Mouse (Mus musculus) hindbrain, embryonic 16.5 days (tissue): ENCODE results near the gene Apol7a. TPM values are rescaled to one million over a fixed set of nuclear protein-coding genes. Genes with fewer than 3 reads are reported as not detected.

ENCODE experiments used
- ATAC-seq: fragments of 200-750 bp; cut with Nextera tagmentation; 2 replicates; pipeline ENCODE4 v1.8.0; 2017; ENCODE audit warnings: moderate TSS enrichment, moderate library complexity
- H3K27ac ChIP-seq: fragments of 300-500 bp; sonication (generic); 2 replicates; pipeline ENCODE4 v1.5.1; 2014; ENCODE audit warnings: low read depth, mild to moderate bottlenecking, control low read depth, low read length, moderate library complexity
- H3K27me3 ChIP-seq: fragments of 300-500 bp; sonication (generic); replicated peaks from 2 replicates; pipeline ENCODE4 v1.6.1; 2014; ENCODE audit warnings: low read length; ENCODE audit not compliant: control insufficient read depth, insufficient read depth
- H3K36me3 ChIP-seq: fragments of 300-500 bp; sonication (generic); 2 replicates; pipeline ENCODE4 v1.6.1; 2014; ENCODE audit warnings: mild to moderate bottlenecking, low read length, moderate library complexity, mixed read lengths; ENCODE audit not compliant: control insufficient read depth, insufficient read depth
- H3K4me1 ChIP-seq: fragments of 300-500 bp; sonication (generic); 2 replicates; pipeline ENCODE4 v1.6.1; 2014; ENCODE audit warnings: low read depth, low read length; ENCODE audit not compliant: control insufficient read depth, insufficient read depth
- H3K4me2 ChIP-seq: fragments of 300-500 bp; sonication (generic); 2 replicates; pipeline ENCODE4 v1.6.1; 2014; ENCODE audit warnings: mild to moderate bottlenecking, low read length, control low read depth, moderate library complexity
- H3K4me3 ChIP-seq: fragments of 300-500 bp; sonication (generic); 2 replicates; pipeline ENCODE4 v1.5.1; 2014; ENCODE audit warnings: mild to moderate bottlenecking, low read length, control low read depth, moderate library complexity
- H3K9ac ChIP-seq: fragments of 300-500 bp; sonication (generic); 2 replicates; pipeline ENCODE4 v1.6.1; 2014; ENCODE audit warnings: low read depth, mild to moderate bottlenecking, control low read depth, low read length, moderate library complexity
- H3K9me3 ChIP-seq: fragments of 300-500 bp; sonication (generic); 2 replicates; pipeline ENCODE4 v1.6.1; 2014; ENCODE audit warnings: mild to moderate bottlenecking, low read length, moderate library complexity; ENCODE audit not compliant: control insufficient read depth
- WGBS: fragments of 180-500 bp; shearing (Covaris S2); extraction: QIAGEN DNeasy Blood & Tissue Kit; methylation state at CpG from one replicate; pipeline ENCODE4 v1.1.7; 2014; 5-methylcytosine and 5-hydroxymethylcytosine counted together
- polyA plus RNA-seq: library from polyadenylated mRNA; unstranded; fragments of >200 nt; fragmentation: Nextera tagmentation; extraction: Ambion mirVana; gene quantifications from 2 replicates; pipeline ENCODE4 v1.2.1, GENCODE M21; 2015

Gene Apol7a
- polyA plus RNA-seq, 1 experiment from 2014 or later = not detected

DNA sequence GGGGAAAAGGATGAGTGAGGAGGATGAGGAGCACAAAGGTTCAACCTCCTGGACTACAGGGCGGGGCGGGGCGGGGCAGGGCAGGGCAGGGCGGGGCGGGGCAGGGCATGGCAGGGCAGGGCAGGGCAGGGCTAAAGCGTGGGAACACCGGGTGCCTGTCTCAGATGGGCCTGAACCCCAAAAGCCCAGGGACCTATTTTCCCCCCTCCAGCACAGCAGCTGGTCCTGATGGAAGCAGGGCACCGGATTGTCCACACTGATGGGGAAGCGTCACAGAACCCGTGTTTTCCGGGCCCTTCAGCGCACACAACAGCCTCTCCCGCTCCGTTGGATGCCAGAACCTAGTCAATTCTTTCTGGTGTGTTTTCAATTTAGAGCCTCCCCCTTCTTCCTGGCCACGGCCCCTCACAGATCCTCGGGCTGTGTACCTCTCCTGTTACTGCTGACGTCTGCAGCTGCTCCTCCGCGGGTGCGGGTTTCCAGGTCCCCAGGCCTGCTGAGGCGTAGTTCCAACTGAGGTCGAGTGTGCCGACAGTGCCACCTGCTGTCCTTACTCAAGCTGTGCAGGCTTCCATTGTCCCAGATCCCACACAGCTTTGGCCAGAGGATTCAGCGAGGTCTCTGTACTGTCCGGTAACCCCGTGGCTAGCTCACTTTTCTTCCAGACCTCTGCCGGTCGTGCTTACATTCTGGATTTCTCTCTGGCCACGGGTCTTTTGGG is 40.4 kb downstream of the Apol7a start:
- H3K27ac ChIP-seq = peak overlapping the region; percentile 72
- peaks cover 35% of the 10 kb centered on the region for H3K4me1 ChIP-seq
- H3K9me3 ChIP-seq = no peaks in the 10 kb centered on the region
- peak overlapping the region; percentile 60 for H3K9ac ChIP-seq
- no peaks in the 10 kb centered on the region for H3K27me3 ChIP-seq
- peak overlapping the region; percentile 37 for H3K4me3 ChIP-seq
- H3K4me2 ChIP-seq = peak overlapping the region; percentile 63
- ATAC-seq = peak; percentile 84
- 3% methylated on average over 27 of the region's 29 CpGs for WGBS
- H3K36me3 ChIP-seq = no peaks in the 10 kb centered on the region

DNA sequence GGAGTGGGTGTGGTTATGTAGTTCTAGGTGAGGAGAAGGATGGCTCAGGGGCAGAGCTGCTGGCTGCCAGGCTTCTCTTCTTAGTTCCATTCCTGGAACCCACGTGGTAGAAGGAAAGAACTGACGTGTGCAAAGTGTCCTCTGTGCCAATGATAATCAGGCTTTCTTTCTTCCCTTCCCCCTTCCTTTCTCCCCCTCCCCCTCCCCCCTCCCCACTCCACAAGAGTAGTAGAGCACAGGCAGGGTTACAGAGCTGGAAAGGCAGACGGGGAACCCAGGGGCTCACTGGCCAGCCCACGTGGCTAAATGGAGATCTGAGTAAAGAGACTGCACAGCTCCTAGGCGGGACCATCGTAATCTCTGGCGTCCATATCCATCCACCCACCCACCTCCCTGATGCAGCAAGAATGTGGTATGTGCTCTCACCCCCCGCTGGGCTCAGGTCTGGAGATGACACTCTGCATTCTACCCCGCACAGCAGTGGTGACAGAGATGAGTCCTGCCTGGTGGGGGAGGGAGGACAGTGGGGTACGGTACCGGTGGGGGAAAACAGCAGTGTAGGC is 42.6 kb downstream of the Apol7a start:
- H3K27ac ChIP-seq = 0 out of 2 replicates have a peak overlapping the region, but pooled peaks have one; percentile 52
- H3K9me3 ChIP-seq = no peaks in the 10 kb centered on the region
- ATAC-seq = peak; percentile 55
- peaks cover 32% of the 10 kb centered on the region for H3K4me1 ChIP-seq
- H3K9ac ChIP-seq = peak overlapping the region; percentile 42; the same call in 1 of the 2 replicates
- H3K4me3 ChIP-seq = peak overlapping the region; percentile 20; the same call in 1 of the 2 replicates
- WGBS = 7% methylated on average over 11 of the region's 11 CpGs
- peak overlapping the region; percentile 32 for H3K4me2 ChIP-seq
- H3K27me3 ChIP-seq = no peaks in the 10 kb centered on the region
- no peaks in the 10 kb centered on the region for H3K36me3 ChIP-seq

- WGBS = 50% methylated on average over 6 of the region's 6 CpGs
- H3K36me3 ChIP-seq = no peaks in the 10 kb centered on the region
- H3K9me3 ChIP-seq = no peaks in the 10 kb centered on the region
- peak; percentile 16; the same call in 1 of the 2 replicates for ATAC-seq
- no peaks in the 10 kb centered on the region for H3K27me3 ChIP-seq
- peak overlapping the region; percentile 52 for H3K27ac ChIP-seq
- no peak overlapping the region for H3K4me3 ChIP-seq
- peaks cover 32% of the 10 kb centered on the region for H3K4me1 ChIP-seq
- no peak overlapping the region for H3K4me2 ChIP-seq
- H3K9ac ChIP-seq = no peak overlapping the region; the same call in 1 of the 2 replicates
Measured at GRCm38 (mm10) chr15:77354848-77355551, 43.9 kb downstream of the Apol7a start.

DNA sequence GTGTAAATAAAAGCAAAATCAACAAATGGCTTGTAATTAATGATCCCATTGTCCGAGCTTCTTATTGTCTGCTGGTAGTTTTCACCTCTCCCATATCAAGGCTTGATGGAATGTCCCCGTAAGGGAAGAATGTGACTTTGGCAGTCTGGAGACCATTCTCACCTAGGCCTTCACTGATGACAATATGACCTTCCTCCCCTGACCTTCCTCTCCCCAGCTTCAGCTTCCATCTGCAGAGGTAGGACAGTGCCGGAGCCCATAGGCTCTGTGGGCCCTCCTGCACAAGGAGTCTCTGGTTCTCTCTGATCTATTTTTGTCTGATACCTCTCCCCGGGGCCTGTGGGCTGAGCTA is 44.4 kb downstream of the Apol7a start:
- no peaks in the 10 kb centered on the region for H3K27me3 ChIP-seq
- peak overlapping the region; percentile 52 for H3K27ac ChIP-seq
- WGBS = 39% methylated on average over 4 of the region's 4 CpGs
- no peaks in the 10 kb centered on the region for H3K9me3 ChIP-seq
- H3K9ac ChIP-seq = no peak overlapping the region; the same call in 1 of the 2 replicates
- no peak for ATAC-seq
- no peaks in the 10 kb centered on the region for H3K36me3 ChIP-seq
- no peak overlapping the region for H3K4me3 ChIP-seq
- peaks cover 30% of the 10 kb centered on the region for H3K4me1 ChIP-seq
- H3K4me2 ChIP-seq = no peak overlapping the region

DNA sequence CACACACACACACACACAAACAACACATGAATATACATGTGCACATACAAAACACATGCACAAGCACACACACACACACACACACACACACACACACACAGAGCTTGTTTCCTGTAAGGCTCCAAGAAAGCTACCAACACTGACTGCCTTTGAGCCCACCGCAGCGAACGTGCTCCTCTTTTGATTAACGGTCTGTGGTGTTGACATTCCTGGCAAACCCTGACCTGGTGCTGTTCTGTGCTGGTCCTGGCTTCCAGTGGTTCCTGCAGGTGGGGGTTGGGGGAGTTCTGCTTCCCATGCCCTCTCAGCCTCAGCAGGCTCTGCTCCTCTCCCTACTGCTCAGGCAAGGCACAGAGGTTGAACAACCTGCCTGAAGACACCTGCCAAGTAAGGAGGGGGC is 45.1 kb downstream of the Apol7a start:
- no peak for ATAC-seq
- H3K27ac ChIP-seq = peak overlapping the region; percentile 20; the same call in 1 of the 2 replicates
- no peaks in the 10 kb centered on the region for H3K36me3 ChIP-seq

GRCm38 (mm10) chr15:77352863-77353262 is 46.0 kb downstream of the Apol7a start:
- no peak overlapping the region for H3K4me2 ChIP-seq
- WGBS = 62% methylated on average over 7 of the region's 7 CpGs
- no peaks in the 10 kb centered on the region for H3K27me3 ChIP-seq
- H3K9me3 ChIP-seq = no peaks in the 10 kb centered on the region
- H3K27ac ChIP-seq = no peak overlapping the region
- no peaks in the 10 kb centered on the region for H3K36me3 ChIP-seq
- no peak for ATAC-seq
- no peak overlapping the region for H3K4me3 ChIP-seq
- H3K9ac ChIP-seq = no peak overlapping the region
- peaks cover 22% of the 10 kb centered on the region for H3K4me1 ChIP-seq

More for the DNA sequence above, 45.1 kb downstream of the Apol7a start:
- H3K4me3 ChIP-seq = no peak overlapping the region
- H3K4me1 ChIP-seq = peaks cover 23% of the 10 kb centered on the region
- no peaks in the 10 kb centered on the region for H3K27me3 ChIP-seq
- H3K9me3 ChIP-seq = no peaks in the 10 kb centered on the region
- no peak overlapping the region for H3K4me2 ChIP-seq
- 45% methylated on average over 4 of the region's 4 CpGs for WGBS
- H3K9ac ChIP-seq = no peak overlapping the region

- peaks cover 8% of the 10 kb centered on the region for H3K4me1 ChIP-seq
- H3K27me3 ChIP-seq = no peaks in the 10 kb centered on the region
- no peak for ATAC-seq
- WGBS = 93% methylated on average over 7 of the region's 7 CpGs
- no peak overlapping the region for H3K4me3 ChIP-seq
- H3K36me3 ChIP-seq = no peaks in the 10 kb centered on the region
- H3K9ac ChIP-seq = no peak overlapping the region
- no peak overlapping the region for H3K4me2 ChIP-seq
- no peaks in the 10 kb centered on the region for H3K9me3 ChIP-seq
- H3K27ac ChIP-seq = no peak overlapping the region
Measured at GRCm38 (mm10) chr15:77350117-77350516, 48.8 kb downstream of the Apol7a start.

- Histone ChIP-seq H3K36me3 (no peaks in the 10 kb centered on the region), H3K4me1 (peaks cover 10% of the 10 kb centered on the region), H3K27me3 (no peaks in the 10 kb centered on the region), H3K27ac (no peak overlapping the region), H3K4me2 (no peak overlapping the region), H3K4me3 (no peak overlapping the region), H3K9me3 (no peaks in the 10 kb centered on the region), H3K9ac (no peak overlapping the region)
- WGBS = 73% methylated on average over 7 of the region's 7 CpGs
- no peak for ATAC-seq
Measured at GRCm38 (mm10) chr15:77348146-77348545, 50.8 kb downstream of the Apol7a start.
